Mouse (Mus musculus): ENCODE measurements around the gene Hist1h1e.

- no peak for TF ChIP-seq CTCF (IDR thresholded peaks at IDR 0.05; ENCODE audit: control insufficient read depth, insufficient read depth, low read length)
- TF ChIP-seq POLR2A (IDR thresholded peaks at IDR 0.05; ENCODE audit: borderline replicate concordance, control insufficient read depth, low read depth, low read length), result no peak
Measured at GRCm38 (mm10) chr13:23595622-23596372, 26.6 kb downstream of the Hist1h1e start.

All from bone marrow, adult 2 months (tissue).